Mouse (Mus musculus) cerebellum, adult 8-10 months (tissue): Measurements from ENCODE around the gene Rac1.

Experiments used
- DNase-seq: peaks from one replicate; pipeline ENCODE4 v3.0.0; 2022

Gene Rac1

GRCm38 (mm10) chr5:143489749-143490342 lies 38.0 kb downstream of the Rac1 start:
- DNase-seq: no peak

DNA sequence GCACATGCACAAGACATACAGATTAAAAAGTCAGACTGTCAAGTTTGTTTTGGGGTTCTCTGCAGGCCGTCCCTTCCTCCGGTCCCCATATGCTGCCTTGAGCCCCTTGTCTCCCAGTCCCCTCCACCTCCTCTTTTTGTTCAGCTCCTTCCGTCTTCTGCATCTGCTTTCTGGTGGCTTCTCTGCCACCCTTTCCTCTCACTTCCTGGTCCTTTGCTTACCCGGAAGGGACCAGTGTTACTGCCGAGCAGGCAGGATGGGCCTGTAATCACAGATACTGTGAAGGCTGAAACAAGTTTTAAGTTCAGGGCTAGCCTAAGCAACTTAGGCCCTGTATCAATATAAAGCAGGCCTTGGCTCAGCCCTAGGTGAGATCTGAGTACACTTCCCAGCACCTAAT lies 39.8 kb downstream of the Rac1 start:
- no peak for DNase-seq

GRCm38 (mm10) chr5:143487193-143487592 lies 40.6 kb downstream of the Rac1 start:
- DNase-seq: no peak

DNA sequence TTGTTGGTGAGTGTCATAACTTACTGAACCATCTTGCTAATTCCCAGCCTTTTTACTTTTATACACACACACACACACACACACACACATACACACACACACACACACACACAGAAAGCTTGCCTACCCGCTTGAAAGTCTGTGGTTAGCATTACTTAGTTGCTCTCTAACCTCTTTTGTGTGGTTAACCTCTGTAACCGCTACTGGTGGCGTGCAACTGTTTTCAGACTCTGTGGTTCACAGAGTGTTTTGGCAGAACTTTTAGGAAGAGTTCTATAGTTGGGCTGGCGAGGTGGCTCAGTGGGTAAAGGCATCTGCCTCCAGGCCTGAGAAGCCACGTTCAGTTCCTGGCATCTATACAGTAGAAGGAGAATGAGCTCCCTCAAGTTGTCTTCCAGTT lies 42.9 kb downstream of the Rac1 start:
- DNase-seq: no peak

GRCm38 (mm10) chr5:143477901-143478300 lies 49.9 kb downstream of the Rac1 start:
- DNase-seq: no peak

DNA sequence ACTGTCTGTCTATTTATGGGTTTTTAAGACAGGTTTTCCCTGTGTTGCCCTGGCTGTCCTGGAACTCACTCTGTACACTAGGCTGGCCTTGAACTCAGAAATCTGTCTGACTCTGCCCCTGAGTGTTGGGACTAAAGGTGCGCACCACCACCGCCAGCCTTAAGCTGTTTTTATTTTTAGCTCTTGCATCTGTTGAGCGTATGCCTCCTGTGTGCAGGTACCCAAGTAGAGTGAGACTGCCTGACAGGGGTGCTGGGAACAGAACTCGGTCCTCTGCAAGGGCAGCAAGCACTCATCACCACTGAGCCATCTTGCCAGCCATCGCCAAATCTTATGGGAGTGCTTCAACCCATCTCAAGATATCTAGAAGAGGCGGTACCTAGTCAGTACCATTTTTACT lies 51.8 kb downstream of the Rac1 start:
- no peak for DNase-seq

- no peak for DNase-seq
Measured at GRCm38 (mm10) chr5:143475153-143475844, 52.5 kb downstream of the Rac1 start.

- no peak for DNase-seq
Measured at GRCm38 (mm10) chr5:143471953-143472618, 55.8 kb downstream of the Rac1 start.

DNA sequence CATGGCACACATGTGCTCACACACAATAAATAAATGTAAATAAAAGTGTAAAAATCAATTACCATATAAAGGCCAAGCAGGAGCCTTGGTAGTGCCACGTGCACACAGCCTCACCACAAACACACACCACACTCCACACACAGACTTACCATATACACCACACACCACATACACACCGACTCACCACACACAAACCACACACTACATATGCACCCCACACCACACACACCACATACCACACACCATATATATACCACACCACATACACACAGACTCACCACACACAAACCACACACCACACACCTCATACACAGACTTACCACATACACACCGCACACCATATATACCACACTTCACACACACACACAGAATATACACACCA lies 56.7 kb downstream of the Rac1 start:
- DNase-seq: no peak

- DNase-seq: peak; percentile 70
Measured at GRCm38 (mm10) chr5:143470421-143471164, 57.2 kb downstream of the Rac1 start.

DNA sequence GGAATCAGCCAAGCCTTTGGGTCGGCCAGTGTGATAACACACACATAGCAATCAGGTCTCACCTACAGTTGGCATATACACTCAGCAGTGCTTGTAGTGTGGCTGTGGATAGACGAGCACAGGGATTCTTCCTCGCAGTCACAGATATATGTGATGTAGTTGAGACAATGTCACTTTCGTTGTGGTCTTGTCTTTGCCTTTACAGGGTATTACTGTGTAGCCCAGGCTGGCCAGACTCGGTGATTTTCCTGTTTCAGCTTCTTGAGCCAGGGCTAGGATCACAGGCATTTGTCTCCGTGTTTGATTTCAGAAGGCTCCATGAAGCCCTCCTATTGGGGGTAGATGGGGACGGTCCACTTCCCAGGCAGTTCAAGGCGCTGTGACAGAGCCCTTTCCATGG lies 58.2 kb downstream of the Rac1 start:
- no peak for DNase-seq

- no peak for DNase-seq
Measured at GRCm38 (mm10) chr5:143467931-143468330, 59.9 kb downstream of the Rac1 start.

- no peak for DNase-seq
Measured at GRCm38 (mm10) chr5:143466891-143467669, 60.8 kb downstream of the Rac1 start.

GRCm38 (mm10) chr5:143465156-143466085 lies 62.4 kb downstream of the Rac1 start:
- no peak for DNase-seq

- no peak for DNase-seq
Measured at GRCm38 (mm10) chr5:143464757-143465118, 63.1 kb downstream of the Rac1 start.

DNA sequence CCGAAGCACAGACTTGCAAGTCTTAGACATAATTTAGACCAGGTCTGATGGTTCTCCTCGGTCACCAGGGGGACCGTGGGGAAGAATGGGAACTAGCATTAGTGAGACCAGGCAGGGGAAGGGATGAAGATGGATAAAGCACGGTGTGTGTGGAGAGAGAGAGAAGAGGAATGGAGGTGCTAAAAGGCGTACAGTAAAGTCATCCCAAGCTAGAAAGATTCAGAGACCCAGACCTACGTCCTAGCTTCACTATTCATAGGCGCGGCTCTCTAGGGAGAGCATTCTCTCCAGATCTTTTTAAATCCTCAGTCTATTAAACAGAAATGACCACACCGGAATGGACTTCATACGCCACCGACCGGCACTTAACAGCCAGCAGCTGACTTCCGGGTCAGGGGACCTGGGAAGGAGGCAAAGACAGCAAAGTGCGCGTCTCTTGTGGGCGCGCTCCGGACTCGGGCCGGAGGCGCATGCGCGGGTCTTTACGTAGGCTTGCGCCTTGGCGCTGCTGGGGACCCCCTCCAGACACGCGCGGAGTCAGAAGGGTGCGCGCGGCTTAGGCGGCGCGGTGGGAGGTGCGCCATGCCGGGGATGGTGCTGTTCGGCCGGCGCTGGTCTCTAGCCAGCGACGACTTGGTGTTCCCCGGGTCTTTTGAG lies 63.6 kb downstream of the Rac1 start, which contains the start of gene Daglb:
TSS of gene Daglb (plus strand) at position 485 of the 657 bp plus-strand sequence.
- DNase-seq: peak; percentile 88

- no peak for DNase-seq
Measured at GRCm38 (mm10) chr5:143463671-143464070, 64.2 kb downstream of the Rac1 start.
